In the genomic region with DNA sequence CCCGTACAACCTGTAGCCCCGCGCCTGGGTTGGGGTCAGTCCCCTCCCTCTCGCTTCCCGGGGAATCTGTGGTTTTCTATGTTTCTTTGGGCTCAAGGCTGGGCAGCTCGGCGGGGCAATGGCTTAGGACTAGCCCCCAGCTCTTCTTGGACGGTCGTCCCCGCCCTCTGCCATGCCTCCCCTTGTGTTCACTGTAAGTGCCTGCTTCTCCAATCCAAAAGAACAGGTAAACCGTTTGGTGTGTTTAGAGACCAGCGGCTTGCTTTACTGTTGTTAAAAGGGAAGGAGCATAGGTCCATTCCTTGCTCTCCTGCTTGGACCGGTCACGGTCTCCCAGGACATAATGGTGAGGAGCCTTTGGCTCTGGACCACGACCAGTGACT, we compare ENCODE assay signal across 8 mouse cellular contexts. TPM values are rescaled to one million over a fixed set of nuclear protein-coding genes. Genes with fewer than 3 reads are reported as not detected.
DNase-seq lines count a peak whose midpoint lies in the region; ATAC-seq lines count a peak whose summit lies in the region.
"Had no signal": no experiment of that assay in that cellular context is flagged by ENCODE, and none has a peak within 500 bp of the region (broad histone marks: within the 10 kb centered on the region; RNA-seq: fewer than 3 reads in every experiment).

No protein-coding gene starts in this region.

- peak overlapping the region; percentile 63; the same call in 1 of the 2 replicates for H3K9ac ChIP-seq in lung, embryonic 16.5 days (ENCODE audit: low read length)
- 0 out of 2 replicates have a peak overlapping the region, but pooled peaks have one; percentile 45 for H3K9ac ChIP-seq in forebrain, embryonic 12.5 days
- H3K9ac ChIP-seq in hindbrain, embryonic 15.5 days = peak overlapping the region; percentile 72
- H3K9ac ChIP-seq in midbrain, embryonic 13.5 days (replicated peaks) = peak overlapping the region; percentile 75

- H3K4me1 ChIP-seq in lung, embryonic 16.5 days (replicated peaks; ENCODE audit: control insufficient read depth, insufficient read depth, low read length) = peaks cover 14% of the 10 kb centered on the region
- peaks cover 19% of the 10 kb centered on the region for H3K4me1 ChIP-seq in forebrain, embryonic 12.5 days
- H3K4me1 ChIP-seq in hindbrain, embryonic 15.5 days (replicated peaks) = peaks cover 19% of the 10 kb centered on the region
- H3K4me1 ChIP-seq in midbrain, embryonic 13.5 days (replicated peaks) = peaks cover 16% of the 10 kb centered on the region

- no peaks in the 10 kb centered on the region; the same call in 1 of the 2 replicates for H3K9me3 ChIP-seq in lung, embryonic 16.5 days (ENCODE audit: control insufficient read depth, low read length)
- H3K9me3 ChIP-seq in forebrain, embryonic 12.5 days = no peaks in the 10 kb centered on the region
- no peaks in the 10 kb centered on the region for H3K9me3 ChIP-seq in hindbrain, embryonic 15.5 days
- no peaks in the 10 kb centered on the region for H3K9me3 ChIP-seq in midbrain, embryonic 13.5 days

- WGBS in lung, embryonic 16.5 days = 3% methylated on average over 15 of the region's 15 CpGs
- 4% methylated on average over 15 of the region's 15 CpGs for WGBS in forebrain, embryonic 12.5 days
- 4% methylated on average over 15 of the region's 15 CpGs for WGBS in hindbrain, embryonic 15.5 days
- WGBS in midbrain, embryonic 13.5 days = 2% methylated on average over 15 of the region's 15 CpGs

- H3K36me3 ChIP-seq in lung, embryonic 16.5 days (ENCODE audit: control insufficient read depth, insufficient read depth, low read length) = no peaks in the 10 kb centered on the region
- no peaks in the 10 kb centered on the region for H3K36me3 ChIP-seq in forebrain, embryonic 12.5 days (replicated peaks)
- H3K36me3 ChIP-seq in hindbrain, embryonic 15.5 days = no peaks in the 10 kb centered on the region
- H3K36me3 ChIP-seq in midbrain, embryonic 13.5 days = no peaks in the 10 kb centered on the region

- peak overlapping the region; percentile 63 for H3K4me3 ChIP-seq in lung, embryonic 16.5 days (ENCODE audit: low read length)
- H3K4me3 ChIP-seq in forebrain, embryonic 12.5 days (replicated peaks) = peak overlapping the region; percentile 74
- H3K4me3 ChIP-seq in hindbrain, embryonic 15.5 days = peak overlapping the region; percentile 84
- H3K4me3 ChIP-seq in midbrain, embryonic 13.5 days (replicated peaks) = peak overlapping the region; percentile 66

- peak overlapping the region; percentile 100 for H3K4me2 ChIP-seq in lung, embryonic 16.5 days (ENCODE audit: low read depth, low read length)
- H3K4me2 ChIP-seq in forebrain, embryonic 12.5 days = peak overlapping the region; percentile 100
- peak overlapping the region; percentile 98 for H3K4me2 ChIP-seq in hindbrain, embryonic 15.5 days
- peak overlapping the region; percentile 98 for H3K4me2 ChIP-seq in midbrain, embryonic 13.5 days (replicated peaks)

- ATAC-seq in lung, embryonic 16.5 days (ENCODE audit: low read depth) = no peak
- no peak for ATAC-seq in forebrain, embryonic 12.5 days (ENCODE audit: low FRiP score)
- ATAC-seq in hindbrain, embryonic 15.5 days (ENCODE audit: low FRiP score, low read depth) = no peak
- ATAC-seq in midbrain, embryonic 13.5 days = peak; percentile 9; the same call in 1 of the 2 replicates

- H3K27me3 ChIP-seq in lung, embryonic 16.5 days (ENCODE audit: control insufficient read depth, insufficient read depth, low read depth, low read length) = peaks cover 36% of the 10 kb centered on the region
- peaks cover 38% of the 10 kb centered on the region for H3K27me3 ChIP-seq in forebrain, embryonic 12.5 days
- H3K27me3 ChIP-seq in hindbrain, embryonic 15.5 days = no peaks in the 10 kb centered on the region; the same call in 1 of the 2 replicates
- H3K27me3 ChIP-seq in midbrain, embryonic 13.5 days = peaks cover 31% of the 10 kb centered on the region

- DNase-seq in lung, postnatal 14 days = no peak
- no peak for DNase-seq in urinary bladder, postnatal 36 days (ENCODE audit: low spot score in 2 of 2)
- no peak for DNase-seq in layer of hippocampus, adult 9-11 months

- no peak overlapping the region for H3K27ac ChIP-seq in lung, embryonic 16.5 days (ENCODE audit: low read length)
- H3K27ac ChIP-seq in forebrain, embryonic 12.5 days = no peak overlapping the region
- no peak overlapping the region for H3K27ac ChIP-seq in hindbrain, embryonic 15.5 days (replicated peaks)
- no peak overlapping the region for H3K27ac ChIP-seq in midbrain, embryonic 13.5 days

RNA-seq across cellular contexts. Expression of gene 1110032F04Rik, which starts 1.2 kb away (rescaled TPM):
- 0.34 and 0.46 TPM in 2 replicates for polyA plus RNA-seq in lung, embryonic 16.5 days (2015; fragmentation: Nextera tagmentation; extraction: Ambion mirVana)
- 1.5 and 2.0 TPM in 2 replicates for polyA plus RNA-seq in forebrain, embryonic 12.5 days (2016; fragmentation: Nextera tagmentation; extraction: Ambion mirVana)
- 5.0 and 5.2 TPM in 2 replicates for polyA plus RNA-seq in hindbrain, embryonic 15.5 days (2015; fragmentation: Nextera tagmentation; extraction: Ambion mirVana)
- polyA plus RNA-seq in midbrain, embryonic 13.5 days (2015; fragmentation: Nextera tagmentation; extraction: Ambion mirVana) = 1.8 and 2.8 TPM in 2 replicates
- polyA plus RNA-seq: liver, adult 2 months had no signal
